Mouse (Mus musculus) liver, embryonic 14.5 days (tissue): ENCODE results near the gene Abhd8. TPM values are rescaled to one million over a fixed set of nuclear protein-coding genes. Genes with fewer than 3 reads are reported as not detected.

Experiments
- ATAC-seq: fragments of 200-750 bp; cut with Nextera tagmentation; 2 replicates; pipeline ENCODE4 v1.8.0; 2017; ENCODE audit warnings: moderate number of reproducible peaks, mild to moderate bottlenecking, moderate library complexity; ENCODE audit not compliant: insufficient read depth
- DNase-seq, 3 experiments: peaks; one replicate each; pipeline ENCODE4 v3.0.0-alpha.2; 2012 to 2013; ENCODE audit warnings: low read depth in 3 of 3, low spot score in 3 of 3
- H3K27ac ChIP-seq: fragments of 300-500 bp; sonication (generic); 2 replicates; pipeline ENCODE4 v1.5.1; 2014; ENCODE audit warnings: moderate library complexity, mild to moderate bottlenecking, control low read depth, inconsistent platforms
- H3K27me3 ChIP-seq: fragments of 300-500 bp; sonication (generic); 2 replicates; pipeline ENCODE4 v1.6.1; 2014; ENCODE audit warnings: mild to moderate bottlenecking, low read length, moderate library complexity; ENCODE audit not compliant: control insufficient read depth, insufficient read depth
- H3K36me3 ChIP-seq: fragments of 300-500 bp; sonication (generic); replicated peaks from 2 replicates; pipeline ENCODE4 v1.6.1; 2014; ENCODE audit warnings: low read depth; ENCODE audit not compliant: control insufficient read depth, insufficient read depth
- H3K4me1 ChIP-seq, 2 experiments: fragments of 200-500 bp in 1 of 2; fragments of 300-500 bp in 1 of 2; sonication (generic) in 1 of 2; replicated peaks; 2 replicates each; pipeline ENCODE4 v1.6.1; 2012 to 2014; ENCODE audit warnings: antibody characterized with exemption in 1 of 2, inconsistent platforms in 1 of 2, low read length in 1 of 2; ENCODE audit not compliant: control insufficient read depth in 2 of 2, insufficient read depth in 2 of 2
- H3K4me2 ChIP-seq: fragments of 300-500 bp; sonication (generic); 2 replicates; pipeline ENCODE4 v1.6.1; 2014; ENCODE audit warnings: low read depth, mild to moderate bottlenecking, control low read depth, moderate library complexity
- H3K4me3 ChIP-seq, 2 experiments: fragments of 200-500 bp in 1 of 2; fragments of 300-500 bp in 1 of 2; sonication (generic) in 1 of 2; 2 replicates each; pipeline ENCODE4 v1.5.1; 2012 to 2014; ENCODE audit warnings: low read depth in 2 of 2, low read length in 2 of 2, mild to moderate bottlenecking in 2 of 2, control low read depth in 1 of 2, inconsistent platforms in 1 of 2, moderate library complexity in 1 of 2; ENCODE audit not compliant: insufficient read depth in 1 of 2
- H3K9ac ChIP-seq: fragments of 300-500 bp; sonication (generic); replicated peaks from 2 replicates; pipeline ENCODE4 v1.6.1; 2014; ENCODE audit warnings: mild to moderate bottlenecking, control low read depth, moderate library complexity
- H3K9me3 ChIP-seq: fragments of 300-500 bp; sonication (generic); 2 replicates; pipeline ENCODE4 v1.6.1; 2016; ENCODE audit warnings: low read length, mixed read lengths; ENCODE audit not compliant: control insufficient read depth
- CTCF ChIP-seq: IDR thresholded peaks from 2 replicates; pipeline ENCODE4 v1.5.1; 2016; ENCODE audit warnings: antibody characterized with exemption, low read depth, control low read depth
- EP300 ChIP-seq: IDR thresholded peaks from 2 replicates; pipeline ENCODE4 v1.6.1; 2016; ENCODE audit warnings: antibody characterized with exemption, low read depth
- WGBS: fragments of 180-500 bp; shearing (Covaris S2); extraction: QIAGEN DNeasy Blood & Tissue Kit; methylation state at CpG from one replicate; pipeline ENCODE4 v1.1.7; 2014; ENCODE audit not compliant: insufficient replicate concordance; 5-methylcytosine and 5-hydroxymethylcytosine counted together
- polyA plus RNA-seq, 2 experiments: library from polyadenylated mRNA; depleted of rRNA in 1 of 2; stranded (reverse) in 1 of 2; unstranded in 1 of 2; fragments of >200 nt; fragmentation: Nextera tagmentation in 1 of 2; extraction: Ambion mirVana in 1 of 2; gene quantifications; 2 replicates each; pipeline versions ENCODE4 v1.2.1 to v1.2.3; 2012 to 2014

Abhd8 gene
- polyA plus RNA-seq, 2 experiments: 5.3 to 6.6 TPM

GRCm38 (mm10) chr8:71505326-71505725, 41.9 kb upstream of the Abhd8 start:
- no peak overlapping the region for H3K4me2 ChIP-seq
- WGBS: 71% methylated on average over 4 of the region's 4 CpGs
- no peak for DNase-seq
- no peaks in the 10 kb centered on the region for H3K36me3 ChIP-seq
- TF ChIP-seq CTCF (no peak), EP300 (no peak)
- H3K4me1 ChIP-seq: no peaks in the 10 kb centered on the region
- no peak overlapping the region for H3K4me3 ChIP-seq
- H3K27ac ChIP-seq: no peak overlapping the region
- no peak for ATAC-seq
- no peaks in the 10 kb centered on the region for H3K9me3 ChIP-seq
- H3K27me3 ChIP-seq: peaks cover 25% of the 10 kb centered on the region
- no peak overlapping the region for H3K9ac ChIP-seq

- H3K27me3 ChIP-seq: peaks cover 25% of the 10 kb centered on the region
- H3K9ac ChIP-seq: no peak overlapping the region
- no peaks in the 10 kb centered on the region; a peak in 1 of 4 replicates for H3K4me1 ChIP-seq
- DNase-seq (no peak), ATAC-seq (no peak)
- TF ChIP-seq CTCF (no peak), EP300 (no peak)
- H3K4me2 ChIP-seq: no peak overlapping the region
- WGBS: 84% methylated on average over 4 of the region's 4 CpGs
- H3K36me3 ChIP-seq: no peaks in the 10 kb centered on the region
- no peaks in the 10 kb centered on the region for H3K9me3 ChIP-seq
- H3K27ac ChIP-seq: no peak overlapping the region
- no peak overlapping the region for H3K4me3 ChIP-seq
These were observed 40.9 kb upstream of the Abhd8 start for GRCm38 (mm10) chr8:71504349-71504748.

GRCm38 (mm10) chr8:71498816-71499690, 35.6 kb upstream of the Abhd8 start:
- no peaks in the 10 kb centered on the region for H3K9me3 ChIP-seq
- H3K27ac ChIP-seq: no peak overlapping the region

GRCm38 (mm10) chr8:71497881-71498501, 34.5 kb upstream of the Abhd8 start:
- H3K27me3 ChIP-seq: no peaks in the 10 kb centered on the region
- ATAC-seq (no peak), DNase-seq (no peak)
- H3K27ac ChIP-seq: no peak overlapping the region
- no peak overlapping the region for H3K9ac ChIP-seq
- TF ChIP-seq CTCF (no peak), EP300 (no peak)
- H3K4me1 ChIP-seq: peaks cover 0 to 2% of the 10 kb centered on the region in 2 experiments; a peak in 1 of 4 replicates
- H3K9me3 ChIP-seq: no peaks in the 10 kb centered on the region
- no peak overlapping the region for H3K4me3 ChIP-seq
- no peaks in the 10 kb centered on the region; the same call in 1 of the 2 replicates for H3K36me3 ChIP-seq
- H3K4me2 ChIP-seq: no peak overlapping the region
- WGBS: 51% methylated on average over 15 of the region's 15 CpGs

More at GRCm38 (mm10) chr8:71498816-71499690, 35.6 kb upstream of the Abhd8 start:
- TF ChIP-seq CTCF (no peak), EP300 (no peak)
- H3K36me3 ChIP-seq: no peaks in the 10 kb centered on the region
- H3K4me3 ChIP-seq: no peak overlapping the region
- DNase-seq: no peak
- ATAC-seq: peak; percentile 31; the same call in 1 of the 2 replicates
- no peaks in the 10 kb centered on the region for H3K27me3 ChIP-seq
- 38% methylated on average over 15 of the region's 16 CpGs for WGBS
- H3K9ac ChIP-seq: no peak overlapping the region
- no peak overlapping the region for H3K4me2 ChIP-seq
- peaks cover 0 to 2% of the 10 kb centered on the region in 2 experiments; a peak in 1 of 4 replicates for H3K4me1 ChIP-seq

GRCm38 (mm10) chr8:71497077-71497645, 33.7 kb upstream of the Abhd8 start:
- TF ChIP-seq EP300: no peak
- no peak for TF ChIP-seq CTCF
- Histone ChIP-seq H3K4me2 (no peak overlapping the region), H3K9me3 (no peaks in the 10 kb centered on the region), H3K9ac (no peak overlapping the region), H3K36me3 (no peaks in the 10 kb centered on the region; the same call in 1 of the 2 replicates), H3K27me3 (no peaks in the 10 kb centered on the region), H3K4me3 (no peak overlapping the region), H3K4me1 (peaks cover 0 to 2% of the 10 kb centered on the region in 2 experiments; a peak in 1 of 4 replicates), H3K27ac (no peak overlapping the region)
- no peak for DNase-seq
- no peak for ATAC-seq
- 52% methylated on average over 1 of the region's 1 CpGs for WGBS
